ENCODE assay signal across 12 mouse cellular contexts in genomic region chr7:101696931-101697723, GRCm38 (mm10). TPM values are rescaled to one million over a fixed set of nuclear protein-coding genes. Genes with fewer than 3 reads are reported as not detected.
A peak's percentile ranks its signal among the peaks of the same experiment; 100 is the strongest.
DNase-seq lines count a peak whose midpoint lies in the region; ATAC-seq and TF ChIP-seq lines count a peak whose summit lies in the region.
"Had no signal": no experiment of that assay in that cellular context is flagged by ENCODE, and none has a peak within 500 bp of the region (broad histone marks: within the 10 kb centered on the region; RNA-seq: fewer than 3 reads in every experiment).

No protein-coding gene starts in this region.

- peak; percentile 63 for DNase-seq in heart, embryonic 10.5 days (ENCODE audit: low spot score)
- no peak for DNase-seq in heart, postnatal 36 days
- peak; percentile 75 for DNase-seq in MEL (ENCODE audit: low read depth, low spot score)
- peak; percentile 45 for DNase-seq in c-Kit-positive CD71-positive TER-119-positive erythroid progenitor cells, embryonic 14.5 days (ENCODE audit: low spot score)
- no peak for DNase-seq in yolk sac, embryonic 10.5 days (ENCODE audit: low spot score)
- DNase-seq in lung, postnatal 0 days (ENCODE audit: low spot score): no peak
- DNase-seq: cerebellum, adult 9-11 months; gastrocnemius, postnatal 14 days; heart, postnatal 14 days; kidney, adult 9 months; lung, adult 18-20 months had no signal

- H3K4me1 ChIP-seq in heart, embryonic 10.5 days: peaks cover 18% of the 10 kb centered on the region
- H3K4me1 ChIP-seq in MEL (ENCODE audit: control insufficient read depth in 1 of 2, insufficient read depth in 2 of 2, low read length in 2 of 2): peaks cover 15 to 23% of the 10 kb centered on the region in 2 experiments
- peaks cover 11% of the 10 kb centered on the region for H3K4me1 ChIP-seq in liver, embryonic 16.5 days (ENCODE audit: control insufficient read depth, low read depth, low read length)
- no peaks in the 10 kb centered on the region for H3K4me1 ChIP-seq in lung, postnatal 0 days (ENCODE audit: insufficient read depth, low read depth, low read length)

- H3K4me2 ChIP-seq in liver, embryonic 16.5 days (ENCODE audit: low read depth, low read length): no peak overlapping the region
- no peak overlapping the region for H3K4me2 ChIP-seq in lung, postnatal 0 days (replicated peaks; ENCODE audit: low read depth, low read length)

- no peak for TF ChIP-seq POLR2A in MEL (IDR thresholded peaks at IDR 0.05; ENCODE audit: control insufficient read depth in 1 of 2, insufficient read depth in 1 of 2, low read depth in 1 of 2, low read length in 2 of 2, poor library complexity in 1 of 2)

- intact Hi-C loops in heart, postnatal 36 days (cut with DNase I): no loop called here

- H3K27me3 ChIP-seq in heart, embryonic 10.5 days (ENCODE audit: insufficient read depth, poor library complexity, severe bottlenecking): 0 out of 2 replicates have a peak, but pooled peaks cover 4% of the 10 kb centered on the region
- H3K27me3 ChIP-seq in MEL (ENCODE audit: control insufficient read depth in 1 of 2, insufficient read depth in 2 of 2, low read length in 2 of 2): no peaks in the 10 kb centered on the region
- H3K27me3 ChIP-seq in liver, embryonic 16.5 days (ENCODE audit: control insufficient read depth, insufficient read depth, low read depth, low read length): no peaks in the 10 kb centered on the region
- H3K27me3 ChIP-seq in lung, postnatal 0 days (replicated peaks; ENCODE audit: insufficient read depth, low read length): no peaks in the 10 kb centered on the region

- H3K79me2 ChIP-seq in MEL (ENCODE audit: control insufficient read depth, insufficient read depth, low read length, poor library complexity): no peaks in the 10 kb centered on the region

- no peak for TF ChIP-seq RAD21 in MEL (IDR thresholded peaks at IDR 0.05; ENCODE audit: low read depth, low read length)

- H3K36me3 ChIP-seq in heart, embryonic 10.5 days: no peaks in the 10 kb centered on the region
- H3K36me3 ChIP-seq in MEL (ENCODE audit: control insufficient read depth in 1 of 2, insufficient read depth in 2 of 2, low read length in 2 of 2): peaks cover 3 to 22% of the 10 kb centered on the region in 2 experiments; a peak in 3 of 4 replicates
- no peaks in the 10 kb centered on the region for H3K36me3 ChIP-seq in liver, embryonic 16.5 days (ENCODE audit: control insufficient read depth, insufficient read depth)
- H3K36me3 ChIP-seq in lung, postnatal 0 days (ENCODE audit: insufficient read depth, low read length): no peaks in the 10 kb centered on the region

- peak; percentile 90 to 91 for TF ChIP-seq EP300 in MEL (IDR thresholded peaks at IDR 0.05; ENCODE audit: low read depth in 1 of 2, low read length in 2 of 2)
- TF ChIP-seq EP300 in lung, postnatal 0 days (IDR thresholded peaks at IDR 0.05): no peak

- no peak overlapping the region for H3K9ac ChIP-seq in MEL (ENCODE audit: control insufficient read depth, low read depth, low read length, poor library complexity, severe bottlenecking)
- no peak overlapping the region for H3K9ac ChIP-seq in liver, embryonic 16.5 days (ENCODE audit: low read depth, low read length)
- H3K9ac ChIP-seq in lung, postnatal 0 days (replicated peaks; ENCODE audit: low read depth): no peak overlapping the region

- ATAC-seq in liver, embryonic 16.5 days (ENCODE audit: low read depth): peak; percentile 83
- ATAC-seq in lung, postnatal 0 days: no peak

- no peak for TF ChIP-seq CTCF in MEL (IDR thresholded peaks at IDR 0.05 in 2 of 3, conservative IDR thresholded peaks at IDR 0.05 in 1 of 3; ENCODE audit: control insufficient read depth in 1 of 3, insufficient read depth in 1 of 3, low read depth in 2 of 3, low read length in 3 of 3, poor library complexity in 1 of 3, severe bottlenecking in 1 of 3)
- TF ChIP-seq CTCF in lung, postnatal 0 days (IDR thresholded peaks at IDR 0.05): no peak

- 54% methylated on average over 10 of the region's 10 CpGs for WGBS in heart, embryonic 10.5 days
- WGBS in liver, embryonic 16.5 days (ENCODE audit: insufficient replicate concordance): 38% methylated on average over 10 of the region's 10 CpGs
- WGBS in lung, postnatal 0 days: 78% methylated on average over 10 of the region's 10 CpGs

- H3K9me3 ChIP-seq in heart, embryonic 10.5 days: no peaks in the 10 kb centered on the region
- H3K9me3 ChIP-seq in MEL (replicated peaks; ENCODE audit: insufficient read depth, low read length): no peaks in the 10 kb centered on the region
- H3K9me3 ChIP-seq in liver, embryonic 16.5 days (replicated peaks; ENCODE audit: control insufficient read depth, low read length): no peaks in the 10 kb centered on the region
- no peaks in the 10 kb centered on the region for H3K9me3 ChIP-seq in lung, postnatal 0 days (ENCODE audit: low read length)

- H3K4me3 ChIP-seq in heart, embryonic 10.5 days: no peak overlapping the region
- no peak overlapping the region for H3K4me3 ChIP-seq in MEL (ENCODE audit: control insufficient read depth in 1 of 2, insufficient read depth in 1 of 2, low read depth in 2 of 2, low read length in 2 of 2)
- no peak overlapping the region for H3K4me3 ChIP-seq in liver, embryonic 16.5 days (ENCODE audit: low read depth, low read length)
- H3K4me3 ChIP-seq in lung, postnatal 0 days (ENCODE audit: low read depth, low read length): no peak overlapping the region

- no peak overlapping the region for H3K27ac ChIP-seq in heart, embryonic 10.5 days
- peak overlapping the region; percentile 48 for H3K27ac ChIP-seq in MEL (ENCODE audit: control insufficient read depth, low read depth, low read length)
- H3K27ac ChIP-seq in liver, embryonic 16.5 days (ENCODE audit: low read length): no peak overlapping the region
- H3K27ac ChIP-seq in lung, postnatal 0 days (ENCODE audit: low read length): no peak overlapping the region

TF ChIP-seq in MEL, 35 proteins besides CTCF, POLR2A, EP300 and RAD21:
- TF ChIP-seq TCF12 (IDR thresholded peaks at IDR 0.05; ENCODE audit: low read depth, low read length) (peak; percentile 92), CHD1 (IDR thresholded peaks at IDR 0.05; ENCODE audit: low read depth, low read length) (no peak), CHD2 (IDR thresholded peaks at IDR 0.05; ENCODE audit: low read length) (no peak), SMC3 (IDR thresholded peaks at IDR 0.05; ENCODE audit: low read depth, low read length) (no peak), ETS1 (IDR thresholded peaks at IDR 0.05; ENCODE audit: low read depth, low read length) (peak; percentile 70), TBP (IDR thresholded peaks at IDR 0.05; ENCODE audit: low read depth, low read length) (no peak), RCOR1 (IDR thresholded peaks at IDR 0.05; ENCODE audit: low read depth, low read length) (no peak; the same call in 1 of the 2 replicates), POLR2AphosphoS5 (IDR thresholded peaks at IDR 0.05; ENCODE audit: borderline replicate concordance, low read depth, low read length) (no peak), MYB (IDR thresholded peaks at IDR 0.05; ENCODE audit: low read depth, low read length) (peak; percentile 64), GABPA (IDR thresholded peaks at IDR 0.05; ENCODE audit: low read depth, low read length) (no peak), NELFE (IDR thresholded peaks at IDR 0.05; ENCODE audit: low read depth, low read length) (no peak; the same call in 1 of the 2 replicates), USF2 (IDR thresholded peaks at IDR 0.05; ENCODE audit: borderline replicate concordance in 1 of 2, insufficient read depth in 1 of 2, low read depth in 1 of 2, low read length in 2 of 2) (no peak), E2F4 (IDR thresholded peaks at IDR 0.05; ENCODE audit: borderline replicate concordance, low read depth, low read length) (no peak), ZC3H11A (IDR thresholded peaks at IDR 0.05; ENCODE audit: low read depth, low read length) (no peak), GATA1 (IDR thresholded peaks at IDR 0.05; ENCODE audit: low read depth, low read length) (peak; percentile 95), UBTF (IDR thresholded peaks at IDR 0.05; ENCODE audit: borderline replicate concordance, insufficient read depth, low read depth, low read length) (no peak), NRF1 (IDR thresholded peaks at IDR 0.05; ENCODE audit: insufficient read depth, low read depth, low read length, poor library complexity, severe bottlenecking) (no peak), KAT2A (conservative IDR thresholded peaks at IDR 0.05; ENCODE audit: low read depth, low read length) (peak; percentile 2; the same call in 1 of the 2 replicates), ZNF384 (IDR thresholded peaks at IDR 0.05; ENCODE audit: low read depth, low read length) (no peak), TAL1 (IDR thresholded peaks at IDR 0.05; ENCODE audit: low read length) (peak; percentile 80), SIN3A (IDR thresholded peaks at IDR 0.05; ENCODE audit: low read length) (peak; percentile 53), POLR2AphosphoS2 (IDR thresholded peaks at IDR 0.05; ENCODE audit: low read length) (no peak), MYC (IDR thresholded peaks at IDR 0.05; ENCODE audit: low read depth, low read length) (no peak), MAZ (IDR thresholded peaks at IDR 0.05; ENCODE audit: low read depth, low read length) (no peak), ZMIZ1 (IDR thresholded peaks at IDR 0.05; ENCODE audit: low read depth, low read length) (no peak)
TF ChIP-seq in MEL: peak in this region for 7.

RNA-seq across cellular contexts. Expression of gene Clpb, which starts 33.7 kb away (rescaled TPM):
- 55.9 and 63.0 TPM in 2 replicates for polyA plus RNA-seq in heart, embryonic 10.5 days (2016; fragmentation: Nextera tagmentation; extraction: Ambion mirVana)
- total RNA-seq in heart, postnatal 36 days (2021): 10 to 100 TPM; 71.6 to 81.0 TPM
- 59.0 and 84.5 TPM in 2 replicates for total RNA-seq in MEL (2012; rRNA removed)
- 10 to 100 TPM in 1 of 2 experiments, not detected in 1; 71.5 TPM for polyA plus RNA-seq in MEL (2012; ENCODE audit: insufficient read depth in 1 of 2, insufficient read length in 2 of 2, low read depth in 1 of 2, low replicate concordance in 2 of 2, missing spikeins in 1 of 2)
- 21.3 TPM in 2 replicates for polyA plus RNA-seq in liver, embryonic 16.5 days (2015; fragmentation: Nextera tagmentation; extraction: Ambion mirVana)
- polyA plus RNA-seq in lung, postnatal 0 days (2015; fragmentation: Nextera tagmentation; extraction: Ambion mirVana): 21.1 and 23.4 TPM in 2 replicates

Comparison
In these comparisons a context has a peak if more than half of its experiments do, and no peak if none do; other contexts are left out.
1. DNase-seq: peak in heart, embryonic 10.5 days (single experiment), MEL (single experiment) and c-Kit-positive CD71-positive TER-119-positive erythroid progenitor cells, embryonic 14.5 days (single experiment); none in heart, postnatal 36 days (0 of 2), yolk sac, embryonic 10.5 days (single experiment) and lung, postnatal 0 days (single experiment).